Mouse (Mus musculus) liver, postnatal 0 days (tissue): ENCODE data around the gene Gm28048. TPM values are rescaled to one million over a fixed set of nuclear protein-coding genes. Genes with fewer than 3 reads are reported as not detected.

Experiments used
- ATAC-seq: fragments of 200-750 bp; cut with Nextera tagmentation; 2 replicates; pipeline ENCODE4 v1.8.0; 2017; ENCODE audit warnings: mild to moderate bottlenecking, moderate library complexity
- DNase-seq: peaks from one replicate; pipeline ENCODE4 v3.0.0-alpha.2; 2016
- H3K27ac ChIP-seq: fragments of 300-500 bp; sonication (generic); 2 replicates; pipeline ENCODE4 v1.5.1; 2014; ENCODE audit warnings: antibody characterized with exemption, moderate library complexity, mild to moderate bottlenecking, low read depth
- H3K27me3 ChIP-seq: fragments of 300-500 bp; sonication (generic); 2 replicates; pipeline ENCODE4 v1.6.1; 2014; ENCODE audit warnings: low read length, control low read depth, mixed read lengths; ENCODE audit not compliant: insufficient read depth
- H3K36me3 ChIP-seq: fragments of 300-500 bp; sonication (generic); replicated peaks from 2 replicates; pipeline ENCODE4 v1.6.1; 2014; ENCODE audit warnings: mild to moderate bottlenecking, control low read depth, low read length, moderate library complexity, mixed read lengths; ENCODE audit not compliant: insufficient read depth
- H3K4me1 ChIP-seq: fragments of 300-500 bp; sonication (generic); 2 replicates; pipeline ENCODE4 v1.6.1; 2014; ENCODE audit warnings: antibody characterized with exemption, mild to moderate bottlenecking, control low read depth; ENCODE audit not compliant: insufficient read depth
- H3K4me2 ChIP-seq: fragments of 300-500 bp; sonication (generic); 2 replicates; pipeline ENCODE4 v1.6.1; 2014; ENCODE audit warnings: low read depth, mild to moderate bottlenecking, low read length, moderate library complexity, mixed read lengths
- H3K4me3 ChIP-seq: fragments of 300-500 bp; sonication (generic); 2 replicates; pipeline ENCODE4 v1.5.1; 2014; ENCODE audit warnings: low read depth, low read length
- H3K9ac ChIP-seq: fragments of 300-500 bp; sonication (generic); replicated peaks from 2 replicates; pipeline ENCODE4 v1.6.1; 2014; ENCODE audit warnings: mild to moderate bottlenecking, moderate library complexity
- H3K9me3 ChIP-seq: fragments of 300-500 bp; sonication (generic); 2 replicates; pipeline ENCODE4 v1.6.1; 2016; ENCODE audit warnings: mild to moderate bottlenecking, control low read depth, low read length, mixed read lengths
- CTCF ChIP-seq: sonication (generic); IDR thresholded peaks from 2 replicates; pipeline ENCODE4 v1.5.1; 2016; ENCODE audit warnings: antibody characterized with exemption, low read depth
- EP300 ChIP-seq: IDR thresholded peaks from 2 replicates; pipeline ENCODE4 v1.6.1; 2016; ENCODE audit warnings: antibody characterized with exemption, low read depth, mild to moderate bottlenecking
- WGBS: fragments of 180-500 bp; shearing (Covaris S2); extraction: QIAGEN DNeasy Blood & Tissue Kit; methylation state at CpG from one replicate; pipeline ENCODE4 v1.1.7; 2014; ENCODE audit not compliant: insufficient replicate concordance; 5-methylcytosine and 5-hydroxymethylcytosine counted together
- polyA plus RNA-seq: library from polyadenylated mRNA; unstranded; fragments of >200 nt; fragmentation: Nextera tagmentation; extraction: Ambion mirVana; gene quantifications from 2 replicates; pipeline ENCODE4 v1.2.1, GENCODE M21; 2015

Gm28048 gene
- polyA plus RNA-seq, 1 experiment from 2014 or later = 11.7 TPM

DNA sequence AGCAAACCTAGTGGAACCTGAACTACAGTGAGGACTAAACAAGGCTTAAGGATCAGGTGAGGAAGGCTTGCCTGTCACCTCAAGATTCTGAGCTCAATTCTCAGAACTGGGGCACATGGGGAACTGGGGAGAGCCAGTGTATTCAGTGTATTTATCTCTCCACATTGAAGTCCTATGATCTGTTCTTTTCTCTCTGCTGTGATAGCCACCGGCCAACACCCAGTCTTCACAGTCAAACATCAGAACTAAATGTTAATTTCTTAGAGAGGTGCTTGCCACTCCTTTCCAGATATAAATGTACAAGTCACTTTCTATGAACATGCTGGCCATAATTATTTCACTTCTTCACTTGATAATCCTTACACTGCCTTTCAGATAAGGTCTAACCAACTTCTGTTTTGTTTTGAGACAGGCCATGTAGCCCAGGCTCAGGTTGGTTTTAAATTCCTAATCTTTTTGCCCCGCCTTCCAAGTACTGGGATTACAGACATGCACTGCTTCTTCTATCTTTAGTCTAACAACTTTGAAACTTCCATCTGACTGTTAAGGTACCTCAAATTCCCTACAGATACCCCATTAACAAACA, 50.5 kb downstream of the Gm28048 start:
- Histone ChIP-seq H3K4me3 (no peak overlapping the region), H3K4me1 (peaks cover 16% of the 10 kb centered on the region), H3K4me2 (no peak overlapping the region), H3K36me3 (no peaks in the 10 kb centered on the region), H3K27ac (no peak overlapping the region), H3K9me3 (no peaks in the 10 kb centered on the region), H3K27me3 (no peaks in the 10 kb centered on the region), H3K9ac (no peak overlapping the region)
- 0 out of 2 replicates have a peak, but pooled peaks have one; percentile 25 for ATAC-seq
- DNase-seq = no peak
- WGBS = 66% methylated on average over 2 of the region's 2 CpGs
- TF ChIP-seq EP300 = no peak
- TF ChIP-seq CTCF = no peak

GRCm38 (mm10) chr11:22930129-22930528, 51.8 kb downstream of the Gm28048 start:
- TF ChIP-seq EP300 = no peak
- Histone ChIP-seq H3K9ac (no peak overlapping the region), H3K27me3 (no peaks in the 10 kb centered on the region), H3K4me1 (peaks cover 16% of the 10 kb centered on the region), H3K9me3 (no peaks in the 10 kb centered on the region), H3K36me3 (no peaks in the 10 kb centered on the region), H3K4me3 (no peak overlapping the region), H3K4me2 (no peak overlapping the region), H3K27ac (no peak overlapping the region)
- ATAC-seq = no peak
- WGBS = 57% methylated on average over 2 of the region's 2 CpGs
- DNase-seq = no peak

- no peaks in the 10 kb centered on the region for H3K27me3 ChIP-seq
- H3K9ac ChIP-seq = no peak overlapping the region
- ATAC-seq (no peak), DNase-seq (no peak)
- H3K27ac ChIP-seq = peak overlapping the region; percentile 44; the same call in 1 of the 2 replicates
- no peak overlapping the region for H3K4me3 ChIP-seq
- H3K4me1 ChIP-seq = peaks cover 16% of the 10 kb centered on the region
- H3K4me2 ChIP-seq = peak overlapping the region; percentile 22; the same call in 1 of the 2 replicates
- TF ChIP-seq EP300 (no peak), CTCF (no peak)
- H3K9me3 ChIP-seq = no peaks in the 10 kb centered on the region
- 31% methylated on average over 8 of the region's 8 CpGs for WGBS
- H3K36me3 ChIP-seq = no peaks in the 10 kb centered on the region
Measured at GRCm38 (mm10) chr11:22928586-22929169, 53.2 kb downstream of the Gm28048 start.

DNA sequence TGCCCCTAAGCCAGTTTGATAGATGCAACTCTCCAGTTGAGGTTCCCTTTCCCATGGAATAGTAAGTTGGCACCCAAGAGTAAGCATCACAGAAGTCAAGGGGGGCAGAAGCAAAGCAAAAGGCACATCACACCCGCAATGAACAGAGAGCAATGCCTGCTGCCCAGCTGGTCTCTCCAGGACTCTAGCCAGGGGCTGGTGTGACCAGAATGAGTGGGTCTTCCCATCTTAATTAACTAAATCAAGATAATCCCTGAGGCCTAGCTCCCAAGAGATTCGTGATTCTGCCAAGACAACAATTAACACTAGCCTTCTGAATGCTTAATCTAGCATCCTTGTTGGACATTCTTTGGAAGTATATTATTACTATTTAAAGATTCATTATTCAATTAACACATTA, 58.3 kb downstream of the Gm28048 start:
- no peak for DNase-seq
- 81% methylated on average over 2 of the region's 2 CpGs for WGBS
- Histone ChIP-seq H3K27me3 (no peaks in the 10 kb centered on the region), H3K9me3 (no peaks in the 10 kb centered on the region), H3K4me2 (no peak overlapping the region), H3K36me3 (no peaks in the 10 kb centered on the region), H3K4me3 (no peak overlapping the region), H3K9ac (no peak overlapping the region), H3K4me1 (peaks cover 7% of the 10 kb centered on the region), H3K27ac (no peak overlapping the region)
- no peak for ATAC-seq
- no peak for TF ChIP-seq CTCF
- TF ChIP-seq EP300 = no peak

- Histone ChIP-seq H3K9me3 (no peaks in the 10 kb centered on the region), H3K4me3 (no peak overlapping the region), H3K27ac (no peak overlapping the region), H3K4me2 (no peak overlapping the region), H3K9ac (no peak overlapping the region), H3K4me1 (peaks cover 4% of the 10 kb centered on the region; the same call in 1 of the 2 replicates), H3K36me3 (no peaks in the 10 kb centered on the region), H3K27me3 (no peaks in the 10 kb centered on the region)
- TF ChIP-seq CTCF (no peak), EP300 (no peak)
- ATAC-seq = no peak
- DNase-seq = no peak
- WGBS = 60% methylated on average over 2 of the region's 2 CpGs
Measured at GRCm38 (mm10) chr11:22922546-22922945, 59.3 kb downstream of the Gm28048 start.

- Histone ChIP-seq H3K4me2 (no peak overlapping the region), H3K27me3 (no peaks in the 10 kb centered on the region), H3K36me3 (no peaks in the 10 kb centered on the region), H3K4me3 (no peak overlapping the region), H3K27ac (no peak overlapping the region), H3K4me1 (peaks cover 3% of the 10 kb centered on the region; the same call in 1 of the 2 replicates), H3K9me3 (no peaks in the 10 kb centered on the region), H3K9ac (no peak overlapping the region)
- ATAC-seq (no peak), DNase-seq (no peak)
- 53% methylated on average over 2 of the region's 2 CpGs for WGBS
- TF ChIP-seq EP300 = no peak
- TF ChIP-seq CTCF = no peak
Measured at GRCm38 (mm10) chr11:22919336-22919735, 62.6 kb downstream of the Gm28048 start.
